Mouse (Mus musculus): Measurements from ENCODE around the gene Phlda2. TPM values are rescaled to one million over a fixed set of nuclear protein-coding genes. Genes with fewer than 3 reads are reported as not detected.
A peak's percentile ranks its signal among the peaks of the same experiment; 100 is the strongest.

Gene Phlda2
- total RNA-seq, 2 experiments from 2014 or later: not detected

- DNase-seq (ENCODE audit: low spot score in 2 of 2): no peak
Measured at GRCm38 (mm10) chr7:143505411-143505810, 2.5 kb upstream of the Phlda2 start.

- no peak for DNase-seq (ENCODE audit: low spot score in 2 of 2)
Measured at GRCm38 (mm10) chr7:143503926-143504325, 976 bp upstream of the Phlda2 start.

GRCm38 (mm10) chr7:143501643-143502417 lies 1.1 kb downstream of the Phlda2 start:
- peak in 1 of 2 experiments; percentile 10 for DNase-seq (ENCODE audit: low spot score in 2 of 2)

GRCm38 (mm10) chr7:143500912-143501311 lies 2.0 kb downstream of the Phlda2 start:
- DNase-seq (ENCODE audit: low spot score in 2 of 2): no peak

- no peak for DNase-seq (ENCODE audit: low spot score in 2 of 2)
Measured at GRCm38 (mm10) chr7:143498584-143498983, 4.4 kb downstream of the Phlda2 start.

- no peak for DNase-seq (ENCODE audit: low spot score in 2 of 2)
Measured at GRCm38 (mm10) chr7:143495104-143495961, 7.6 kb downstream of the Phlda2 start.

GRCm38 (mm10) chr7:143493616-143494126 lies 9.3 kb downstream of the Phlda2 start:
- DNase-seq (ENCODE audit: low spot score in 2 of 2): no peak

GRCm38 (mm10) chr7:143489735-143490134 lies 13.2 kb downstream of the Phlda2 start:
- DNase-seq (ENCODE audit: low spot score in 2 of 2): no peak

GRCm38 (mm10) chr7:143482541-143482940 lies 20.4 kb downstream of the Phlda2 start:
- DNase-seq (ENCODE audit: low spot score in 2 of 2): no peak

GRCm38 (mm10) chr7:143481806-143482387 lies 21.1 kb downstream of the Phlda2 start:
- DNase-seq (ENCODE audit: low spot score in 2 of 2): no peak

- peak in 1 of 2 experiments; percentile 51 for DNase-seq (ENCODE audit: low spot score in 2 of 2)
Measured at GRCm38 (mm10) chr7:143480498-143480897, 22.5 kb downstream of the Phlda2 start.

- DNase-seq (ENCODE audit: low spot score in 2 of 2): no peak
Measured at GRCm38 (mm10) chr7:143477800-143478199, 25.1 kb downstream of the Phlda2 start.

- DNase-seq (ENCODE audit: low spot score in 2 of 2): no peak
Measured at GRCm38 (mm10) chr7:143476702-143477335, 26.1 kb downstream of the Phlda2 start.

GRCm38 (mm10) chr7:143475876-143476275 lies 27.1 kb downstream of the Phlda2 start:
- DNase-seq (ENCODE audit: low spot score in 2 of 2): no peak

GRCm38 (mm10) chr7:143474811-143475210 lies 28.1 kb downstream of the Phlda2 start:
- DNase-seq (ENCODE audit: low spot score in 2 of 2): no peak

GRCm38 (mm10) chr7:143473347-143474101 lies 29.4 kb downstream of the Phlda2 start, which contains the start of gene Slc22a18:
Gene Slc22a18 (plus strand): TSS chr7:143473736.
- no peak for DNase-seq (ENCODE audit: low spot score in 2 of 2)

- DNase-seq (ENCODE audit: low spot score in 2 of 2): peak; percentile 53 to 69
Measured at GRCm38 (mm10) chr7:143469946-143470345, 33.0 kb downstream of the Phlda2 start.

- no peak for DNase-seq (ENCODE audit: low spot score in 2 of 2)
Measured at GRCm38 (mm10) chr7:143467714-143468113, 35.2 kb downstream of the Phlda2 start.

GRCm38 (mm10) chr7:143466099-143466677 lies 36.8 kb downstream of the Phlda2 start:
- DNase-seq (ENCODE audit: low spot score in 2 of 2): peak; percentile 51 to 85

All from layer of hippocampus, adult 18-20 months (tissue).